Mouse (Mus musculus) layer of hippocampus, postnatal 14 days (tissue): ENCODE measurements around the gene Tcaim. TPM values are rescaled to one million over a fixed set of nuclear protein-coding genes. Genes with fewer than 3 reads are reported as not detected.
"Not testable (repeated sequence)": the region's sequence is repeated elsewhere in the genome, so short reads cannot be mapped to it uniquely, and the experiment has no call there.

Source experiments
- DNase-seq, 2 experiments: peaks; one replicate each; pipeline ENCODE4 v3.0.0; 2021 to 2022; ENCODE audit warnings: low spot score in 2 of 2, mixed read lengths in 1 of 2
- total RNA-seq, 2 experiments: library from RNA; stranded (reverse); gene quantifications; 2 replicates each; pipeline ENCODE4 v1.2.3; 2021

Gene Tcaim
- total RNA-seq, 2 experiments from 2014 or later, result 16.2 to 16.7 TPM

- DNase-seq, result not testable (repeated sequence)
Observed at GRCm38 (mm10) chr9:122847811-122848311, 42.5 kb downstream of the Tcaim start.

GRCm38 (mm10) chr9:122854526-122854925 is 49.2 kb downstream of the Tcaim start:
- no peak for DNase-seq

GRCm38 (mm10) chr9:122855141-122855540 is 49.8 kb downstream of the Tcaim start:
- not testable (repeated sequence) for DNase-seq

GRCm38 (mm10) chr9:122855617-122856016 is 50.3 kb downstream of the Tcaim start:
- DNase-seq, result no peak

- DNase-seq, result no peak
Observed at GRCm38 (mm10) chr9:122856716-122857115, 51.4 kb downstream of the Tcaim start.

- DNase-seq, result no peak
Observed at GRCm38 (mm10) chr9:122860752-122861151, 55.4 kb downstream of the Tcaim start.

GRCm38 (mm10) chr9:122863731-122864130 is 58.4 kb downstream of the Tcaim start:
- no peak for DNase-seq

GRCm38 (mm10) chr9:122864848-122865247 is 59.5 kb downstream of the Tcaim start:
- no peak for DNase-seq

- peak; percentile 78 to 79 for DNase-seq
Observed at GRCm38 (mm10) chr9:122865697-122866166, 60.4 kb downstream of the Tcaim start, which contains the start of gene Zfp445. Gene Zfp445 (minus strand): TSS chr9:122866006.

- DNase-seq, result no peak
Observed at GRCm38 (mm10) chr9:122866192-122866591, 60.9 kb downstream of the Tcaim start.

GRCm38 (mm10) chr9:122872595-122872994 is 67.3 kb downstream of the Tcaim start:
- no peak for DNase-seq

- DNase-seq, result no peak
Observed at GRCm38 (mm10) chr9:122874653-122875052, 69.3 kb downstream of the Tcaim start.

- DNase-seq, result no peak
Observed at GRCm38 (mm10) chr9:122875145-122875544, 69.8 kb downstream of the Tcaim start.

- DNase-seq, result no peak
Observed at GRCm38 (mm10) chr9:122885385-122885784, 80.0 kb downstream of the Tcaim start, which contains the start of gene Zkscan7. Gene Zkscan7 (plus strand): TSS chr9:122885685.

Other genes with a start within 250 kb of the Tcaim start
- not detected for gene Topaz1, start 58.2 kb upstream of the Tcaim start, total RNA-seq
- not detected for gene Gm35549, start 38.5 kb downstream of the Tcaim start, total RNA-seq
- gene Zfp445, start 60.5 kb downstream of the Tcaim start, total RNA-seq, result 100 to 1,000 TPM; 155 to 177 TPM
- 1 to 10 TPM; 5.3 to 6.8 TPM for gene Zkscan7, start 80.1 kb downstream of the Tcaim start, total RNA-seq
- 1 to 10 TPM; 6.8 to 9.1 TPM for gene Zfp105, start 117.5 kb downstream of the Tcaim start, total RNA-seq
- gene 1110059G10Rik, start 145.5 kb downstream of the Tcaim start, total RNA-seq, result 10 to 100 TPM; 20.0 to 21.8 TPM
- gene Kif15, start 145.5 kb downstream of the Tcaim start, total RNA-seq, result 1 to 10 TPM; 1.6 to 2.6 TPM
- gene Tmem42, start 215.8 kb downstream of the Tcaim start, total RNA-seq, result 10 to 100 TPM; 27.3 to 36.0 TPM
- 1 to 10 TPM; 1.2 to 1.7 TPM for gene Tgm4, start 229.2 kb downstream of the Tcaim start, total RNA-seq